Mouse (Mus musculus): Measurements from ENCODE around the gene Ly6g6c.

DNA sequence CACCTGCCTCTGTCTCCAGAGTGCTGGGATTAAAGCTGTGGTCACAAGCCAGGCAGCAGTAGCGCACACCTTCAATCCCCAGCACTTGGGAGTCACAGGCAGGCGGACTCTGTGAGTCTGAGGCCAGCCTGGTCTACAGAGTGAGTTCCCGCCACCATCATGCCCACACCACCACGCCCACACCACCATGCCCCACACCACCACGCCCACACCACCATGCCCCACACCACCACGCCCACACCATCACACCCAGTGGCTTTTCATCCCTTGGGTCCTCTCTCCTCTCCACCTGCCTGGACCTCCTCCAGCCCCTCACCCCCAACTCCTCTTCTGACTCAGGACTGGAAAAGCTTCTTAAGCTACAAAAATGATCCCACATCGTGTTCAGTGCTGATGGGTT, 33.3 kb upstream of the Ly6g6c start:
- TF ChIP-seq CTCF (IDR thresholded peaks at IDR 0.05; ENCODE audit: low read depth, low read length) (no peak), POLR2A (IDR thresholded peaks at IDR 0.05; ENCODE audit: insufficient read depth, low read length) (no peak), EP300 (IDR thresholded peaks at IDR 0.05; ENCODE audit: insufficient read depth, low read depth, low read length) (no peak)

All from ES-Bruce4 (cell line).